Mouse (Mus musculus) layer of hippocampus, postnatal 36 days (tissue): ENCODE measurements around the gene Ccdc24. TPM values are rescaled to one million over a fixed set of nuclear protein-coding genes. Genes with fewer than 3 reads are reported as not detected.

Experiments used
- DNase-seq, 2 experiments: peaks; one replicate each; pipeline ENCODE4 v3.0.0; 2022
- total RNA-seq, 2 experiments: library from RNA; stranded (reverse); gene quantifications; 2 replicates each; pipeline ENCODE4 v1.2.3; 2021

Ccdc24 gene
- total RNA-seq, 2 experiments from 2014 or later, result 0.52 to 1.5 TPM

- no peak for DNase-seq
These were observed 18.4 kb upstream of the Ccdc24 start for GRCm38 (mm10) chr4:117890750-117891149.

DNA sequence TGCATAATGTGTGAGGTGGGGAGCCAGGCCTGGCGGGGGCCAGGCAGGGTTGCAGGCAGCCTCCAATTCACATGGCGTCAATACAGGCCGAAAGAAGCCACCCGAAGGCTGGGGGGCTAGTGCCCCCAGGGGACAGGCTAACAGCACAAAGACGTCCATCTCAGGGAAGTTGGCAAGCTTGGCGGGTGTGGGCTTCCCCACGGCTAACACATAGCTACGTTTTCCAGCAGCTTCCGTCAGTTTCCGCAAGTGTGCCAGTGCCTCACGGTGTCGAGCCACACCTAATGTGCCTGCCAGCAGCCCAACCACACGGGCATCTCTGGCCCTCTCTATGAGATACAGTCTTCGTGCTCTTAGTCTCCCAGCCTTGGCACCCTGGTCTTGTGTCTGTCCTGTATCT lies 17.7 kb upstream of the Ccdc24 start:
- no peak for DNase-seq

GRCm38 (mm10) chr4:117889471-117889870 lies 17.1 kb upstream of the Ccdc24 start:
- no peak for DNase-seq

DNA sequence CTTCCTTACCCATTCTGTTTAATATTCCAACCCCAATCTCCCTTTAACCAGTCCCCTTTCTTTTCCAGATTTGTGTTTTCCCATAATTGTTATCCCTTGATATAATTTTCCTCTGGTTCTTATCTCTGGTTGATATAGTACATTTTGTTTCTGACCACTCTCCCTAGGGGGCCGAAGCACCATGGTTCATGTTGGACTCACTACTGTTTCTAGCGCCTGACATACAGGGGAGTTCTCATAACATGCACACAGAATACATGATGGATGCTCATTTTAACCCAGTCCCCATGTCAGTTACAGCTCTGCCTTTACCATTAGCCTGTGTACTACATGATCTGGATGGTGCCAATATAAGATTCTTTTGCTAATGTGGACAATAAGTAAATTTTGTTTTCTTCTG lies 15.6 kb upstream of the Ccdc24 start:
- DNase-seq, result no peak

GRCm38 (mm10) chr4:117887133-117887532 lies 14.8 kb upstream of the Ccdc24 start, which contains the start of gene Atp6v0b:
Atp6v0b (minus strand) TSS chr4:117887333.
- peak; percentile 94 to 96 for DNase-seq

DNA sequence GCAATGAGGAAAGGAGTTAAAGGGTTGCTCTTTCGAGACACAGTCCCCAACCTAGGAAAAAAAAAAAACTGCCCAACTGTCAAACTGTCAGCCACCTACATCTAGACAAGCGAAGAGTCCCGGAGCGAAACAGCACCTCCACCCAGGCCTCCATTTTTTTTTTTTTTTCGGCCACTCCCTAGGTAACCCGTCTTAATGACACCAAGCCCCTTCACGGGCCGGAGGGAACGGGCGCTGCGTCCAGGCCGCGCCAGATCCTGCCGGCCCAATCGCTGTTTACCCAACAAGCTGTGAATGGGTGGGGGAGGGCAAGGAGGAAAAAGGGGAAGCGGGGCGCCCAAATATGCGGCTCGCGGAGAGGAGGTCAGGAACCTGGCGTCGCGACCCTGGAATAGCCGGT lies 14.3 kb upstream of the Ccdc24 start:
- DNase-seq, result no peak

DNA sequence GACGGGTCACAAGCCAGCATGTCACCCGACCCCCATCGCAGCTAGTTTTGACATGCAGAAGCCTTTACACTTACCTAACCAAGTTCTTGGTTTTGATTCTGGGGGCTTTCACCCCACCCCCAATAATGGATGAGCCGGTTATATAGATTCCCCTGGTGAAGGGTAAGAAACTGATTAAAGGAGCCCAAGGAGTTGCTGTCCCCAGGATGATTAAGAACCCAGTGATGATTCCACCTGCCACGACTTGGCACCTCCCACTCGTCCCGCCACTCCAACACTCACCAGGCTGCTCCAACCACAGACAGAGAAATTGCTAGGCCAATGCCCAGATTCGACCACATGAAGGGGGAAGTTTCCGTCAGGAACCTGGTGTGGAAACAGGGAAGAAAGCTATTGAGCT lies 13.6 kb upstream of the Ccdc24 start:
- no peak for DNase-seq

DNA sequence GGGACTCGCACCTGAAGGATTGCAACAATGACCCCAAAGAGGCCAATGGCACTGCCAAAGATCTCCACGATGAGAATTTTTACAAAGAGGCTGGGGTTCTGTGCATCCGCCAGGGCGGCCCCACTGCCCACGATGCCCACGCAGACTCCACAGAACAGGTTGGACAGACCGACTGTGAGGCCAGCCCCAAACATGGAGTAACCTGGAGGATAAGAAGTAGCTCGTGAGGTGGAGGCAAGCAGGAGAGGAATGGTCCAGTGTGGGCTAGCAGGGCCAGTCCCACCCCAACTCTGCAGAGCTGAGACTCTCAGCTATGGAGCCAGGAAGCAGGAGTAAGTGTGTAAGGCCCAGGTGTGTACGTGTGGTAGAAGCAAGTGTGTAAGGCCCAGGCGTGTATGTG lies 12.7 kb upstream of the Ccdc24 start:
- no peak for DNase-seq

DNA sequence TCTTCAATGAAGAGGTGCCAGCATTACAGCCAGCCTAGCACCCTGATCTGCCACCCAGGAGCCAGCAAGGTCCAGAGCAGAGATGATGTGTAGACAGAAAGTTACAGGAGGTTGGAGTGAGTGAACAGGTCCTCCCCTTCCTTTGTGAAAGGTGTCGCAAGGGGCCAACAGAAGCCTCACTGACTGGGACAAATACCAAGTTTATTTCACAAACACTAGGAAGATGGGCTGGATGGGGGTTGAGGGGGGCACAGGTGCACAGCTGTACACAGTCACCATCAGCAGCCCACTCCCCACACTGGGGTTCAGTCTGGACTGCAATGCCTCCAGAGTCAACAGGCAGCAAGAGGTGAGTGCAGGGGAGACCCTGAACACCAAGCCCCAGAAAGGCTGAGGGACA lies 11.8 kb upstream of the Ccdc24 start:
- DNase-seq, result no peak

DNA sequence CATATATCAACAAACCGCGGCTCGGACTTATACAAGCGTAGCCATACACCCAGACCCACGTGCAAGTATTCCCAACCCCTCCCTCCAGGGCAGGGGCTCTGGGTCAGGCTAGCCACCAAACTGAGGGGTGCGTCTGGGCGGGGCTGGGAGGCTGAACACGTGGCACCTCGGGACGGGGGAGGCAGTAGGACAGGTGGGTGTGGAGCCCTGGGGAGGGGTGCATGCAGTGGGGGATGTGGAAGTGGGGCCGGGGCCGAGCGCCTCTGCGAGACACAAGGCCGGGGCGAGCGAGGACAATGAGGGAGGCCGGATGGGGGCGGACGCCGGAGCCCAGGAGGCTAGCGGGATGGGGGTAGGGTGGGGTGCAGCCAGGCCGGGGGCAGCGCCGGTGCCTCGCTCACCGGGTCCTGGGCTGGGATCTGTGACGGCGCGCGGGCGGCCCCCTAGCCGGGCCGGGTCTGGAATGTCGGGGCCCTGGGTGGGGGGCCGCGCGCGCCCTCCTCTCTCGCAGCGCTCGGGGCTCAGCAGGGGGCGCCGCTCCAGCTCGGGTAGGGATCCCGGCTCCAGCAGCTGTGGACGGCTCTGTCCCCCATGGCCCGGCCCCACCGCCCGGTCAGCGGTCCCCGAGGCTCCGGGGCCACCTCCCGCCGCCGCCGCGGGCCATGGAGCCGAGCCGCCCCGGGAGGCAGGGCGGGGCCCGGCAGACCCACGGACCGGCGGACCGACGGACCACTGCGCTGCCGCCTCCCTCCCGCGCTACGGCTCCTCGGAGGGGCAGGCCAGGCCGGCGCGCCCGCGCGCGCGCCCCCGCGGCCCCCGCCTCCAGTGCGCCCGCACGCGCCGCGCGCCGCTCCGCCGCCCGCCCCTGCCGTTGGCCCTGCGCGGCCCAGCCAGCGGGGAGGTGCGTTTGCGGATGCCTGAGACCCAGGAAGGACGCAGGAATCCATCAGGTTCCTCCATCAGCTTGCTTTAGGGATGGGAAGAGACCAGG lies 10.6 kb upstream of the Ccdc24 start, which contains the start of gene B4galt2:
B4galt2 (minus strand) TSS at position 787 of the 991 bp plus-strand sequence.
- DNase-seq, result peak; percentile 67 to 73

- no peak for DNase-seq
These were observed 6.3 kb upstream of the Ccdc24 start for GRCm38 (mm10) chr4:117878703-117879102.

DNA sequence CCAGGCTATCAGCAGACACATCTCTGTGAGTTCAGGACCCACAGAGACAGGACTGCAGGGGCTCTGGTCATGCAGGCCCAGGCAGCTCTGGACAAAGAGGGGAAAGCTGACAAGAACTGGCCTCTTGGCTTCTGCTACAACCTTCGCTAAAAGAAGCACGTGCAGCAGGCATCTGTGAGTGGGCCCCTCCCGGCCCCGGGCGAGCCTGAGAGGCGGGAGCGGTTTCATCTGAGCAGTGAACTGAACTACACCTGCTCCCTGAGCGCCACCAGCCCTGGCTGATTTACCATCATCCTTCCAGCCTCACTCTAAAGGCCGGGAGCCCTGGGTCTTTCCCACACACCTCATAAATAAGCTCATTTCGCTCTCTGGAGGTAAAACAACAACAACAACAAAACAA lies 5.9 kb upstream of the Ccdc24 start:
- no peak for DNase-seq

DNA sequence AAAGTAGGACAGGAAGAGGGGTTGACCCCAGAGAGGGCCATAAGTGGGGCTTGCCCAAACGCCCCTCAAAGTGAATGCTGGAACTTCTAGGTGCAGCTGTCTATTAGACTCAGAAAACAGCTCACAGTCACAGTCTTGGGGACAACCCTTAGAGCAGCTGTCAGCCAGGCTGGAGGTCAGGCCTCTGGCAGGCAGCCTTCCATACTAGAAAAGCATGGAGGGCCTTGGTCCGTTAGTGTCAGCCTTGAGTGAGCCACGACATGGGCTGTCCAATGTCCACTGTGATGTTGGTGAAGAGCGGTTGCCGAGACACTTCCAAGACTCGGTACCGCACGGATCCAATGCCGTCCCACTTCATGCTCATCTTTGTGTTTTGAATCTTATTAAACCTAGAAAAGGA lies 1.3 kb upstream of the Ccdc24 start:
- no peak for DNase-seq

- DNase-seq, result no peak
These were observed 570 bp downstream of the Ccdc24 start for GRCm38 (mm10) chr4:117871787-117872186.

DNA sequence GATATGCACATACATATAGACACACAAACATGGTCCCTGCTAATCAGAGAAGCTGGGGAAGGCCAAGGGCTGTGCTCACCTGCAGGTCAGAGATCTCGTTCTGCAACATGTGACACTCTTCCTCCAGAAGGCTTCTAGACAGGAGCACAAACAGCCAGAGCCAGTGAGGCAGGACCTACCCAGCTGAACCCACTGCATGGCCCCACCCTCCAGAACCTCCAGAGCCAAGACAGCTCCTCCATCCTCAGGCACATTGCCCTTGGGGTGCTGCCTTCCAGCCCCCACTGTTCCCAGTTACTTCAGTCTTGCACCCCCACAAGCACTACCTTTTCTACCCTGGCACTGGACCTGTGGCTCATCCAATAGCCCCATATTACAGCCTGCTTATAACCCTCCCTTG lies 1.9 kb downstream of the Ccdc24 start:
- no peak for DNase-seq

GRCm38 (mm10) chr4:117869317-117869716 lies 3.0 kb downstream of the Ccdc24 start:
- no peak for DNase-seq

GRCm38 (mm10) chr4:117867823-117868222 lies 4.5 kb downstream of the Ccdc24 start:
- DNase-seq, result peak; percentile 50 to 56

DNA sequence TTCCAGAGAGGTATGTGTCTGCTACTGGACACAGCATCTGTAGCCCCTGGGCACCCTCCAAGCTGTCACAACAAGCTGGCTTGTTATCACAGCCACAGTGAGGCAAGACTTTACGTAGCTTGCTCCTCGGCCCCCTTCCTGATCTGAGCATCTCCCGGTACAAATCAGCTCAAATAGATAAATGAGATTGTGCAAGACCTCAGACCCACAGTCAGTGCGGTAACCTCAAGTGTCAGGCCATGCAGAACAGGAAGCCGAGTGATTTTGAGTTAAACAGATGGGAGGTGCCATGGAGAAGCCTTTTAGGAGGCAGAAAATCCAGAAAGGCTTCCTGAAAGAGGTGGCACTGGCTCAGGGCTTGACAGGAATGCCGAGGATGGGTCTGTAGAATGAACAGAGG lies 5.4 kb downstream of the Ccdc24 start:
- DNase-seq, result no peak

DNA sequence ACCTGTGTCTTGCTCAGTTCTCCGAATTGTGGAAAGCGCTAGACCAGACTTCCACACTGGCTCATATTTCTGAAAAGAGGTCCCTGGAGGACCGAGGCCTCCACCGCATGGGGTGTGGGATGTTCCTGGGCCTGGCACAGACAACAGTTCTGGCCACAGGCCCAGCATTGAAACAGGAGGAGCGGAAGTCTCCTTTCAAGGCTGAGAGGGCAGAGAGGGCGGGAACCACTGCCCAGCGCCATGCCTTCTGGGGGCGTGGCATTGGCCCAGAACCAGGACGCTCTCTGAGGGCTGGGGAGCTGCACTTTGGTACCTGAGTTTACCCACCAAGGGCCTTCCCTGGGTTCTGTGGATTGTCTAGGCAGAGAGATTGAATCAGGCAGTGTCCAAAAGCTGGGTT lies 6.3 kb downstream of the Ccdc24 start:
- DNase-seq, result peak in 1 of 2 experiments; percentile 50

- peak; percentile 54 to 64 for DNase-seq
These were observed 9.5 kb downstream of the Ccdc24 start for GRCm38 (mm10) chr4:117862823-117863222.

GRCm38 (mm10) chr4:117860570-117860969 lies 11.8 kb downstream of the Ccdc24 start:
- no peak for DNase-seq

DNA sequence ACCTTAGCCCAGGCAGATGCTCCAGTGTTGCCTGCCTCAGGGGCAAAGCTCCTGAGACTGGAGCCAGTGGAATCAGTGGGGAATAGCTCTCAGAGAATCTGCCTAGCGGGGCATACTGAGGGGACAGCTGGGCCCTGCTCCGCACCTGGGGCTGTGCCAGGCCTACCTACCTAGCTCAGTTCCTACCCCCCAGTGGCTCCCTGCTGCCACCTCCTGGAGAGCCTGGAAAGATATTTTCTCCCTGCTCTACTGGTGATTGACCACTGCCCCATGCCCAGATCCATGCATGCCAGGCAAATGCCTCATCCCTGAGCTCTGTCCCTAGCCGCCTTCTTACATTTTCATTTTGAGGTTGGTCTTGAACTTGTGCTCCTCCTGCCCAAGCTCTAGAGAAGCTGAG lies 13.6 kb downstream of the Ccdc24 start:
- peak; percentile 69 to 73 for DNase-seq

DNA sequence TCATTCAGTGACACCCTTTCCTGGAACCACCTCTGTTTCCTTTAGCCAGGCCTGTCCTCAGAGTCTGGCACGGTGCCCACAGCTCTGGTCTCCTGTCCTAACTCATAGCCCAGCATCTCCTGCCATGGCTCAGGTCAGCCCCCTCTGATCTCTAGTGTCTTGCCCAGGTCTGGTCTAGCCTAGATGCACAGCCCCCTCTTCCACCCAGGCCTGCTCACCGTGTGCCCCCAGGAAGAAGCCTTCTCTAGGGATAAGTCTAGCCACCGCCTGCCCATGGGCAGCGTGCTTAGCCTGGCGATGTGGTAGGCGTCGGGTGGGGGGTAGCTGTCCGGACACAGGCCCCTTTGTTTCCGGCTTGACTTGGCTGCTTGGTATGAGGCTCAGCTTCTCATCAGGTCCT lies 17.2 kb downstream of the Ccdc24 start:
- DNase-seq, result peak; percentile 36 to 43
